Mouse (Mus musculus) mouse trophoblast stem cell (cell line): ENCODE measurements around the gene Ubxn2a.
"Not testable (repeated sequence)": the region's sequence is repeated elsewhere in the genome, so short reads cannot be mapped to it uniquely, and the experiment has no call there.

Source experiments
- in situ Hi-C, 2 experiments: fragments of 300-500 bp; cut with MseI, MboI; formaldehyde crosslinking; loops; 2 replicates in 1 of 2; 3 replicates in 1 of 2; pipeline ENCODE4 v1.15.1; 2025

The Ubxn2a gene

GRCm38 (mm10) chr12:4906951-4907906 lies at the start of gene Ubxn2a:
Gene Ubxn2a, minus strand, starts transcription at chr12:4907705.
- in situ Hi-C loops = no loop called here

GRCm38 (mm10) chr12:4953156-4953555 lies 45.7 kb upstream of the Ubxn2a start:
- in situ Hi-C loops = no loop called here

GRCm38 (mm10) chr12:4952272-4952671 lies 44.8 kb upstream of the Ubxn2a start:
- in situ Hi-C loops = no loop called here

GRCm38 (mm10) chr12:4930820-4931548 lies 23.5 kb upstream of the Ubxn2a start:
- in situ Hi-C loops = no loop called here

GRCm38 (mm10) chr12:4928197-4928596 lies 20.7 kb upstream of the Ubxn2a start:
- in situ Hi-C loops = no loop called here

GRCm38 (mm10) chr12:4917805-4918591 lies 10.5 kb upstream of the Ubxn2a start:
- in situ Hi-C loops = no loop called here

- in situ Hi-C loops = no loop called here
These were observed 9.7 kb upstream of the Ubxn2a start, which contains the start of gene Atad2b for GRCm38 (mm10) chr12:4916994-4917804. Gene Atad2b, plus strand, starts transcription at chr12:4917353.

- in situ Hi-C loops = no loop called here
These were observed 7.4 kb upstream of the Ubxn2a start for GRCm38 (mm10) chr12:4914944-4915343.

- in situ Hi-C loops = no loop called here
These were observed 6.9 kb upstream of the Ubxn2a start for GRCm38 (mm10) chr12:4914441-4914840.

GRCm38 (mm10) chr12:4911716-4912115 lies 4.2 kb upstream of the Ubxn2a start:
- in situ Hi-C loops = no loop called here

GRCm38 (mm10) chr12:4910496-4910895 lies 3.0 kb upstream of the Ubxn2a start:
- in situ Hi-C loops = not testable (repeated sequence)

GRCm38 (mm10) chr12:4908391-4908790 lies 886 bp upstream of the Ubxn2a start:
- in situ Hi-C loops = no loop called here

GRCm38 (mm10) chr12:4906476-4906875 lies 1.0 kb downstream of the Ubxn2a start:
- in situ Hi-C loops = no loop called here

GRCm38 (mm10) chr12:4905946-4906345 lies 1.6 kb downstream of the Ubxn2a start:
- in situ Hi-C loops = no loop called here

GRCm38 (mm10) chr12:4898024-4898423 lies 9.5 kb downstream of the Ubxn2a start:
- in situ Hi-C loops = no loop called here

GRCm38 (mm10) chr12:4889891-4890290 lies 17.6 kb downstream of the Ubxn2a start:
- in situ Hi-C loops = no loop called here

- in situ Hi-C loops = no loop called here
These were observed 18.3 kb downstream of the Ubxn2a start for GRCm38 (mm10) chr12:4889251-4889650.

- in situ Hi-C loops = no loop called here
These were observed 18.8 kb downstream of the Ubxn2a start for GRCm38 (mm10) chr12:4888739-4889138.

- in situ Hi-C loops = not testable (repeated sequence)
These were observed 20.9 kb downstream of the Ubxn2a start for GRCm38 (mm10) chr12:4886581-4886980.

- in situ Hi-C loops = no loop called here
These were observed 22.4 kb downstream of the Ubxn2a start for GRCm38 (mm10) chr12:4885062-4885461.

GRCm38 (mm10) chr12:4882086-4882485 lies 25.4 kb downstream of the Ubxn2a start:
- in situ Hi-C loops = no loop called here
